Mouse (Mus musculus) lung, adult 2 months (tissue): ENCODE results near the gene 1500009L16Rik.

ENCODE experiments used
- CTCF ChIP-seq: fragments of 200-500 bp; IDR thresholded peaks from 2 replicates; pipeline ENCODE4 v1.5.1; 2011; ENCODE audit warnings: mild to moderate bottlenecking, low read length, control low read depth; ENCODE audit not compliant: insufficient read depth
- POLR2A ChIP-seq: fragments of 200-500 bp; IDR thresholded peaks from 2 replicates; pipeline ENCODE4 v1.6.1; 2011; ENCODE audit warnings: low read depth, mild to moderate bottlenecking, control low read depth, low read length, borderline replicate concordance; ENCODE audit errors: extremely low read depth

GRCm38 (mm10) chr10:83718855-83719474 is 3.7 kb upstream of the 1500009L16Rik start:
- TF ChIP-seq CTCF: no peak
- TF ChIP-seq POLR2A: no peak
